Mouse (Mus musculus) brain, embryonic 14.5 days (tissue): ENCODE results near the gene Dpy30.

Experiments
- CTCF ChIP-seq: fragments of 200-500 bp; IDR thresholded peaks from 2 replicates; pipeline ENCODE4 v1.5.1; 2012; ENCODE audit warnings: inconsistent platforms, mild to moderate bottlenecking, moderate library complexity, borderline replicate concordance; ENCODE audit not compliant: insufficient read depth, insufficient read length; ENCODE audit errors: extremely low read depth
- POLR2A ChIP-seq: fragments of 200-500 bp; IDR thresholded peaks from 2 replicates; pipeline ENCODE4 v1.6.1; 2012; ENCODE audit warnings: mild to moderate bottlenecking, inconsistent platforms, borderline replicate concordance; ENCODE audit not compliant: poor library complexity, insufficient read depth, insufficient read length, severe bottlenecking; ENCODE audit errors: extremely low read depth

- TF ChIP-seq CTCF, result no peak
- TF ChIP-seq POLR2A, result no peak
Observed at GRCm38 (mm10) chr17:74318721-74319120, 5.0 kb downstream of the Dpy30 start.
